Mouse (Mus musculus): ENCODE measurements around the gene Tbc1d14.
A peak's percentile ranks its signal among the peaks of the same experiment; 100 is the strongest.

The Tbc1d14 gene

DNA sequence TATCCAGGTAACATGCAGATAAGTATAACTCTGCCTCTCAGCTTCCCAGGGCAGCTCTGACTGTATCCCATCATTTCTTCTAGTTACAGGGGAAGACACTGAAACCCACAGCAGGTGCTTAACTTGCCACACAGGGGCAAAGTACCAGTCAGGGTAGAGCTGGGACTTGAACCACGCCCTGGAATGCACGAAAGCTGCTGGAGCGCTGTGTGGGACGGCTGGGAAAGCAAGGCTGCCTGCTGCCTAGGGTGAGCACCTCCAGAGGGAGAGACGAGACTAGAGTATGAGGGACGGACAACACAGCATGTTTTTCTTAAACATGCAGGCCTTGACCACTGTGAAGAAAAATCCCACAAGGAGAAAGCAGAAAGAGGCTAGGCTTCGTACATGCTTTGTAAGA, 87.8 kb downstream of the Tbc1d14 start:
- DNase-seq, result no peak

DNA sequence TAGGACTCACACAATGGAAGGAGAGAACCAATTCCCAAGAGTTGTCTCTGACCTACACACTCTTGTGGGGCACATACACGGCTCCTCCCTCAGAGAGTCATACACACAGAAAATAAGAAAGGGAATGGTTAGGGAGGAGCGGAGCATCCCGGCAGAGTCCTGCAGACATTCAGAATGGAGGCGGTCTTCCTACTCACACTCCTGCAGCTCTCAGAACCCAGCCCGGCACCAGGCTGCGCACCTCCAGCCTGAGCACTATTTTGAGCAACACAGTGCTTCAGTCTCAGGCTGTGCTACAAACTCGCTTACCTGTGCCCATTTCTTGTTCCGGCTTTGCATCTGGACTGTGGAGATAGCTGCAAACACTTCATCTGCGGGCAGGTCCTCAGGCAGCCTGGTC, 98.4 kb downstream of the Tbc1d14 start:
- DNase-seq, result no peak

- no peak for DNase-seq
Observed at GRCm38 (mm10) chr5:36493919-36494318, 99.2 kb downstream of the Tbc1d14 start.

DNA sequence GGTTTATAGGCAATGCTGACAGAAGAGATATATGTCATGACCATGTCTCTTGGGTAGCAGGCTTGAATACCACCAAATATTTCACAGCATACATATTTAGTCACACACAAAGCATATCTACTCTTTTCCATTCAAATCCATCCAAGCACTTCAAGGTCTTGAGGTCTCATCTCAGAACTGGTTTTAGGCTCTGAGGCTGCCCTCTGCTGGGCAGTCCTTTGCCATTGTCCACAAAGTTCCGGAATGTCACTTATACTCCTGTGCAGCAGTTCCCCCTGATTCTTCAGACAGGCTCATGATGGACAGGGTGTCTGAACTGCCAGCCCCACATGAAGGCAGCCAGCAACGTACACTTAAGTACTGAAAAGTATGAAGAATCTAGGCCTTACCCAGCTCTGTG, 103.9 kb downstream of the Tbc1d14 start:
- peak; percentile 42 for DNase-seq

DNA sequence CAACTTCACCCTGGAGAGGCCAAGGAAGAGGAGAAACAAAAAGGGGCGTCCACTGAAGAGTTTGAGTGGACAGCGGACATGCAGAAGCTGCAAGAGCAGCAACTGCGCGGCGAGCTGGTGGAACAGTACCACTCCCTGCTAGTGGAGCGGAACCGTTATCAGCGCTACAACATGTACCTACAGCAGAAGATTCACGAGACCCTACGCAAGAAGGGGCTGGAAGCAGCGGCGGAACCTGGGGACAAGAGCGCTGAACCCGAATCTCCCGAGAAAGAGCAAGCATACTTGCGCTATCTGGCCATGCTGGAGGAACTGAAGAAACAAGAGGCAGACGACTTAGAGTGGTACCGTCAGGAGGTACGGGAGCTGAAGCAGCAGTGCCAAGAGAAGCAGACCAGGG, 107.8 kb downstream of the Tbc1d14 start:
- DNase-seq, result peak; percentile 21

- DNase-seq, result peak; percentile 99
Observed at GRCm38 (mm10) chr5:36484171-36484990, 108.7 kb downstream of the Tbc1d14 start, which contains the start of the genes Tada2b and Ccdc96. Gene Tada2b (minus strand): TSS chr5:36484285. Gene Ccdc96 (plus strand): TSS chr5:36484588.

- no peak for DNase-seq
Observed at GRCm38 (mm10) chr5:36483203-36484101, 109.6 kb downstream of the Tbc1d14 start.

GRCm38 (mm10) chr5:36481114-36481513, 112.0 kb downstream of the Tbc1d14 start:
- no peak for DNase-seq

DNA sequence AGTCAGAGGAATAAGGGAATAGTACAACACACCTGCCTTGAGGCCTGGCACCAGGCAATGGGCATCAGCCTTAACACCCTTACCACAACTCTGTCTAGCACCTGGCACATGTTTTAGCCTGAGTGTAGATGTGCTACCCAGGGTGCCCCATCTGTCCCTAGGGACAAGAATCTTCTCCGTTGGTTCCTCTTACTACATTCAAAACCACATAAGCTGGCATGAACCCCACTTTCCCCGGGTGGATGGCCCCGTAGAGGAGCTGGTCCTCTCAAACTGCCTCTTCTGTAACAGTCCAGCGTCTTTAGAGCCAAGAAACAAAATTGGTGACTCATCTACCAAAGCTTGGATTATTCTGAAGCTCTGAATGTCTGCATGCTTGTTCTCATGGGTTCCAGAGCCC, 112.7 kb downstream of the Tbc1d14 start:
- no peak for DNase-seq

DNA sequence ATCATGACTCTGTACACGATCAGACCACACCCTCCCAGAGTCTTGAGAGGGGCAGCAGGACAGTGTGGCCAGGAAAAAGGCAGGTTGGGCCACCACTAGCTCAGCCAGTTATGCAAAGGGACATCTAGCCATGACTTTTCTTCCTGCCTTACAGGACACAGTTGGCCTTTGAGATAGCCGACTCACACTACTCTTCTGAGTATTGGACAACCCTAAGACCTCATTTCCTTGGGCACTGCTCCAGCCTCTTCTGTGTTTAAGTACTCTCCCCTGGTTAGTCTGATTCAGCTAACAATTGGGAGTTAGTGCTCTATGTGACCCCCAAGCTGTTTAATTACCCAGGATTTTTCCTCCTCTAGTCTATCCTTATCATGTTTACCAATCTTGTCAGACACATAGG, 113.3 kb downstream of the Tbc1d14 start:
- DNase-seq, result no peak

- DNase-seq, result no peak
Observed at GRCm38 (mm10) chr5:36478540-36479420, 114.3 kb downstream of the Tbc1d14 start.

DNA sequence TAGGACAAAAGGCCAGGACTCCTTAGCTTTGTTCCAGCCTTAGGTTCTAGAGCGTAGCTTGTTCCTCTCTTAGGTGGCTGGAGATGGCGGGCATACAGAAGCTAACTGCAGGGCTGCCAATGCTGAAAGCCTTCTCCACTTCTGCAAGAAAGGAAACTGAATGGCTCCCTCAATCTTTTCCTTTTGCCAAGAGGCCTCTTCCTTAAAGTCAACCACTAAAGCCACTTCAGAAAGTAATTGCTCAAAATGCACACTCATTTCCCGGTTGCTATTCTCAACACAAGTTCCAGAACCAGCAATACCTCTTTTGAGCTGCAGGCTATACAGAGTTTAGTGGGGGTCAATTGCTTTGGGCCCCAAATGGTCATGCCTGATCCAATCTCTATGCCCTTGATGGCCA, 115.6 kb downstream of the Tbc1d14 start:
- no peak for DNase-seq

DNA sequence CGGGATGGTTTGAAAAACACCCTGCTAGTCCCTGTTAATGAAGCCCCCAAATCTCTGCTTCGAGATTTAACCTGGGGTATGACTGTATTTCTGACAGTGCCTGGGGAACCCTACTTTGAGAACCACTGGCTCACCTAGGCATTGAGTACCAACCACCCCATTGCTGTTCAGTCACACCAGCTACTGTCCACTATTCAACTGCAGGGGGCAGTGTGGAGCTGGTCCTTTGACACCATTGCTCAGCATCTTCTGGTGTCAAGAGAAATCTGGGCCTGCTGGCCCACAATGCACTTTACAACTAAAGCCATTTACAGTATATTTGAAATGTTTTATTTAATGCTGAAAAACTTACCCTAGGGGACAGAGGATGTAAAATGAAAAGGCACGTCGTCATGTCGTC, 118.8 kb downstream of the Tbc1d14 start:
- DNase-seq, result peak; percentile 78

GRCm38 (mm10) chr5:36472876-36473655, 120.0 kb downstream of the Tbc1d14 start:
- no peak for DNase-seq

DNA sequence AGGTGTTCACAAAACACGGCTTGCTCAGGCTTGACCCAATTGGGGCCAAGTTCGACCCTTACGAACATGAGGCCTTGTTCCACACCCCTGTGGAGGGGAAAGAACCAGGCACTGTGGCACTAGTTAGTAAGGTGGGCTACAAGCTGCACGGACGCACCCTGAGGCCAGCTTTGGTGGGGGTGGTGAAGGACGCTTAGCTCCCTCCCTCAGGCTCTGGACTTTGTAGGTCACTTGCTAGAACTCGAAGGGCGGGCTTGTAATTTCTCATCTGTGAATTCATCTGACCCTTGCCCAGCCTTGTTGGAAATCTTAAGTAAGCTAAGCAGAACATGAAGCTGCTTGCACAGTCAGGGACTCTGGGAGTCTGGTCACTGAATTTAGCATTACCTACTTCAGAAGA, 121.9 kb downstream of the Tbc1d14 start:
- no peak for DNase-seq

DNA sequence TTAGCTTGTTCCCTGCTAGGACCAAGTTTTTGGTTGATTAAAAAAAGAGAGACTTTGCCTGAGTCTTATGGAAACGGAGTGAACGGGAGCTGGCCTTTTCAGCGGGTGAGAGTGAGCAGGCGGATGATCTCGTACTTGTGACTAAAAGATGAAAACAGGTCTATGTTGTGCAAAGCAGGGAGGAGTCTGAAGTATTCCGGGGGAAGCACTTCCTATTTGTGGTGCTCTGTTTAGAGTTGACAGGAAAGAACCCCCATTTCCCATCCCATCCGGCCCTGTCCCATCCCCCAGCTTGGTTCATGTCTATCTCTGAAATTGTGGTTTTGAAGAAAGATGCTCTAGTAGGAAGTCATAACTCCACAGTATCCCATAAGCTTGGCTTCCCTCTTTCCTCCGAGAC, 127.2 kb downstream of the Tbc1d14 start:
- no peak for DNase-seq

DNA sequence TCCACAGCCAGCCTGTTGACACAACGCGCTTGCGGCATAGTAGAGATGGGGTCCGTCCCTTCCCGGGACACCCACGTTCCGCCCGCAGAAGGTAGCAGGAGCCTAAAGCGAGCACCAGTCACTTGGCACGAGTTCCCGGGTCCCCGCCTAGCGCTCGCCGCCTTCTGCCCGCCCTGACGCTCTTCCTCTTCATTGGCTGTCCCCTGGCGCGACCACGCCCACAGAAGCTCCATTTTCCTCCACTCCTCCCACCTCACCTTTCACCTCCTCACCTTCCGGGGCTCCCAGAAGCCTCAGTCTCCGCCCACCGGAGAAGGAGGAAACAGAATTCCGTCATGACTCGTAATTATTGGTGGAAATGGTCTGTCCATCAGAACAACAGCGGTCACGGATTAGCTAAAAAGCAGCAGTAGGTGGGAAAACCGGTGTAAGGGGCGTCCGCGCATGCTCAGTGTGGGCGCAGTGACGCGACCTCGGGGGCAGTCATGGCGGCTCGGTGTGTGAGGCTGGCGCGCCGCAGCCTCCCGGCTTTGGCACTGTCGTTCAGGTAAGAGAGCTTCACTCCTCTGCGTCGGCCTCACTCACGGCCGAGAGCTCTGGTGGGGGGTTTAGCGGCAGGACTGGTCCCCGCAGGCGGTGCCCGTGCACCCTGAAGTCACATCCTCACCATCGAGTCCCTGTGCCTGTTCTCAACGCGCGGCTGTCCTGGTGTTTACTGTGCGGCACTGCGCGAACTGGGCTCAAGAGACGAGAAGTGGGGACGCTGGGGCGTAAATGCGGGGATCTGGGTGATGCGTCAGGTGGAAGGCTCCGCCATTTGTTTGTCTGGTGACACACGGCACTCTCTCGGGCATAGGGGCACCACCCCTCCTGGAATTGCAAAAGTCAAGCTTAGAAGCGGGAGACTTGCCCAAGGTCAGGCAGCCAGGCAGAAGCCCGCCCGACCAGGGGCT, 128.1 kb downstream of the Tbc1d14 start, which contains the start of gene Grpel1:
Gene Grpel1, plus strand, starts transcription at position 290 of the 953 bp plus-strand sequence.
- DNase-seq, result peak; percentile 99

GRCm38 (mm10) chr5:36463391-36463790, 129.7 kb downstream of the Tbc1d14 start:
- DNase-seq, result peak; percentile 22

DNA sequence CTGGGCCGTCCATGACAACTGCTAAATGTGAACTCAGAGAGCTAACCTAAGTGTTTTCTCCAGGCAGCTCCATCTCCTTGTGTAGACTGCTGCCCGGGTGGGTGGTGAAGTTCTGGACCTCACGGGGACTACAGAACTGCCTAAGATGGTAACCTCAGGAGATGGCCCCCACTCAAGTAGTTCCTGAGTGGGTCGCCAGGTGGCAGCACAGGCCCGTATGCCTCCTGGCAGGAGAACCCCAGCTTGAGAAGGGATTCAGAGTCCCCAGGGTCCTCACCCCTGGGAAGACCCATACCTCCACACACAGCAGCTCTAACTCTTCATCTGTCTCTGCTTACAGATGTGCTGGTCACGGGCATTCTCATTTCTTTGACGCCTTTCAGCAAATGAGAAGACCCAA, 130.3 kb downstream of the Tbc1d14 start:
- DNase-seq, result peak; percentile 74

- DNase-seq, result no peak
Observed at GRCm38 (mm10) chr5:36461231-36461630, 131.8 kb downstream of the Tbc1d14 start.

DNA sequence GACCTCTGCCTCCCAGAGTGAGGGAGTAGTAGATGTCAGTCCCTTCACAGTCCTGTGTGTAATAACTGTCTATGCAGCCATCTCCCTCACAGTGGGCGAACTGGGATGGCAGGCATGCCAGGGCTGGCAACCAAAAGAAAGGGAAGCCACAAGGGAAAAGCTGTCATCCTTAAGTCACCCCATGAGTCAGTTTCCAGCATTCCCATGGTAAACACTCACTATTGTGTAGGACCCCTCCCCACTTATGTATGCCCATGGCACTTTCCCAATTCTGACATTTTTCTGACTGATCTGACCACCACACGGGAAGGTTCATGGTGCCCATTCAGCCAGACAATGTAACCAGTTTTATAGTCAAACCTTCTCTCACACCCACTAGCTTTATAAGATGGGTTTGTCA, 132.4 kb downstream of the Tbc1d14 start:
- no peak for DNase-seq

Data from embryo, embryonic 11 days (tissue).